Mouse (Mus musculus): ENCODE measurements around the gene Rnf111.

Gene Rnf111

GRCm38 (mm10) chr9:70396083-70396482 lies 107.4 kb downstream of the Rnf111 start:
- in situ Hi-C loops (cut with MboI, MseI): loop anchor here (10.0 kb wide), 1 partner anchor 291 kb away; no protein-coding TSS in a partner anchor

GRCm38 (mm10) chr9:70395617-70396016 lies 107.9 kb downstream of the Rnf111 start:
- in situ Hi-C loops (cut with MboI, MseI): loop anchor here (10.0 kb wide), 1 partner anchor 291 kb away; no protein-coding TSS in a partner anchor

- in situ Hi-C loops (cut with MboI, MseI): loop anchor here (10.0 kb wide), 1 partner anchor 288 kb away; no protein-coding TSS in a partner anchor
These were observed 111.0 kb downstream of the Rnf111 start for GRCm38 (mm10) chr9:70392563-70392907.

- in situ Hi-C loops (cut with MboI, MseI): loop anchor here (10.0 kb wide), 1 partner anchor 287 kb away; no protein-coding TSS in a partner anchor
These were observed 111.6 kb downstream of the Rnf111 start for GRCm38 (mm10) chr9:70391660-70392562.

GRCm38 (mm10) chr9:70391042-70391441 lies 112.5 kb downstream of the Rnf111 start:
- in situ Hi-C loops (cut with MboI, MseI): loop anchor here (10.0 kb wide), 1 partner anchor 286 kb away; no protein-coding TSS in a partner anchor

- in situ Hi-C loops (cut with MboI, MseI): no loop called here
These were observed 114.0 kb downstream of the Rnf111 start for GRCm38 (mm10) chr9:70389548-70389947.

- in situ Hi-C loops (cut with MboI, MseI): no loop called here
These were observed 116.0 kb downstream of the Rnf111 start for GRCm38 (mm10) chr9:70387410-70388119.

GRCm38 (mm10) chr9:70384958-70385728 lies 118.4 kb downstream of the Rnf111 start:
- in situ Hi-C loops (cut with MboI, MseI): no loop called here

GRCm38 (mm10) chr9:70384494-70384893 lies 119.0 kb downstream of the Rnf111 start:
- in situ Hi-C loops (cut with MboI, MseI): no loop called here

- in situ Hi-C loops (cut with MboI, MseI): no loop called here
These were observed 119.8 kb downstream of the Rnf111 start for GRCm38 (mm10) chr9:70383750-70384149.

GRCm38 (mm10) chr9:70382091-70382490 lies 121.4 kb downstream of the Rnf111 start:
- in situ Hi-C loops (cut with MboI, MseI): no loop called here

GRCm38 (mm10) chr9:70379502-70380467 lies 123.7 kb downstream of the Rnf111 start:
- in situ Hi-C loops (cut with MboI, MseI): no loop called here
